Mouse (Mus musculus) liver, adult 2 months (tissue): ENCODE data around the gene Pop7.

ENCODE experiments used
- CTCF ChIP-seq: fragments of 200-500 bp; IDR thresholded peaks from 2 replicates; pipeline ENCODE4 v1.5.1; 2011; ENCODE audit warnings: low read depth, low read length, control low read depth
- POLR2A ChIP-seq: fragments of 200-500 bp; IDR thresholded peaks from 2 replicates; pipeline ENCODE4 v1.6.1; 2011; ENCODE audit warnings: low read length, control low read depth; ENCODE audit not compliant: insufficient read depth; ENCODE audit errors: extremely low read depth

- no peak for TF ChIP-seq CTCF
- no peak for TF ChIP-seq POLR2A
Observed at GRCm38 (mm10) chr5:137465049-137465448, 37.3 kb downstream of the Pop7 start.
